Mouse (Mus musculus): ENCODE measurements around the gene Aunip. TPM values are rescaled to one million over a fixed set of nuclear protein-coding genes. Genes with fewer than 3 reads are reported as not detected.
A peak's percentile ranks its signal among the peaks of the same experiment; 100 is the strongest.
"Not testable (repeated sequence)": the region's sequence is repeated elsewhere in the genome, so short reads cannot be mapped to it uniquely, and the experiment has no call there.

Gene Aunip
- polyA plus RNA-seq, 1 experiment from 2014 or later, result 3.3 TPM

GRCm38 (mm10) chr4:134494780-134495545 is 15.8 kb upstream of the Aunip start:
- peak overlapping the region; percentile 11; the same call in 1 of the 2 replicates for H3K27ac ChIP-seq (ENCODE audit: low read depth, low read length)
- WGBS, result 73% methylated on average over 16 of the region's 16 CpGs
- H3K9ac ChIP-seq (ENCODE audit: low read length), result no peak overlapping the region
- H3K4me2 ChIP-seq (ENCODE audit: low read length), result no peak overlapping the region
- DNase-seq (ENCODE audit: low spot score), result no peak
- H3K36me3 ChIP-seq (ENCODE audit: control insufficient read depth, insufficient read depth, low read length), result no peaks in the 10 kb centered on the region
- peaks cover 2% of the 10 kb centered on the region; the same call in 1 of the 2 replicates for H3K4me1 ChIP-seq (ENCODE audit: control insufficient read depth, insufficient read depth, low read length)
- ATAC-seq, result no peak
- no peaks in the 10 kb centered on the region for H3K27me3 ChIP-seq (replicated peaks; ENCODE audit: control insufficient read depth, insufficient read depth, low read length)
- no peak overlapping the region for H3K4me3 ChIP-seq (ENCODE audit: low read depth, low read length)
- no peaks in the 10 kb centered on the region for H3K9me3 ChIP-seq (replicated peaks; ENCODE audit: control insufficient read depth, low read length)

DNA sequence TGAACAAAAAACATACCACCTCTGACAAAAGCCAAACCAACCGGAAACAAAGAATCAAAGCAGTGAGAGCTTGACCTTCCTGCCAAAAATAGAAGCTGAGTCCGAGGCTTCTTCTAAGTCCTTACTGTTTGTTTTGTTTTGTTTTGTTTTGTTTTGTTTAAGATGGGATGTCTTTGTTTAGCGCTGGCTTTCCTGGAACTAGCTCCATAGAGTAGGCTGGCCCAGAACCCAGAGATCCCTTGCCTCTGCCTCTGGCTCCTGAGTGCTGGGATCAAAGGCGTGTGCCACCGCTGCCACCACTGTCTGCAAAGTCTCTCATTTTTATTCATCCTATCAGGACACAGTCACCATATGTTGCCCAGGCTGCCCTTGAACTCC is 15.3 kb upstream of the Aunip start:
- Histone ChIP-seq H3K9ac (ENCODE audit: low read length) (no peak overlapping the region), H3K36me3 (ENCODE audit: control insufficient read depth, insufficient read depth, low read length) (no peaks in the 10 kb centered on the region), H3K4me2 (ENCODE audit: low read length) (no peak overlapping the region), H3K27ac (ENCODE audit: low read depth, low read length) (no peak overlapping the region), H3K9me3 (replicated peaks; ENCODE audit: control insufficient read depth, low read length) (no peaks in the 10 kb centered on the region), H3K4me3 (ENCODE audit: low read depth, low read length) (no peak overlapping the region), H3K4me1 (ENCODE audit: control insufficient read depth, insufficient read depth, low read length) (peaks cover 2% of the 10 kb centered on the region; the same call in 1 of the 2 replicates), H3K27me3 (replicated peaks; ENCODE audit: control insufficient read depth, insufficient read depth, low read length) (no peaks in the 10 kb centered on the region)
- WGBS, result 73% methylated on average over 5 of the region's 5 CpGs
- no peak for ATAC-seq
- DNase-seq (ENCODE audit: low spot score), result no peak

DNA sequence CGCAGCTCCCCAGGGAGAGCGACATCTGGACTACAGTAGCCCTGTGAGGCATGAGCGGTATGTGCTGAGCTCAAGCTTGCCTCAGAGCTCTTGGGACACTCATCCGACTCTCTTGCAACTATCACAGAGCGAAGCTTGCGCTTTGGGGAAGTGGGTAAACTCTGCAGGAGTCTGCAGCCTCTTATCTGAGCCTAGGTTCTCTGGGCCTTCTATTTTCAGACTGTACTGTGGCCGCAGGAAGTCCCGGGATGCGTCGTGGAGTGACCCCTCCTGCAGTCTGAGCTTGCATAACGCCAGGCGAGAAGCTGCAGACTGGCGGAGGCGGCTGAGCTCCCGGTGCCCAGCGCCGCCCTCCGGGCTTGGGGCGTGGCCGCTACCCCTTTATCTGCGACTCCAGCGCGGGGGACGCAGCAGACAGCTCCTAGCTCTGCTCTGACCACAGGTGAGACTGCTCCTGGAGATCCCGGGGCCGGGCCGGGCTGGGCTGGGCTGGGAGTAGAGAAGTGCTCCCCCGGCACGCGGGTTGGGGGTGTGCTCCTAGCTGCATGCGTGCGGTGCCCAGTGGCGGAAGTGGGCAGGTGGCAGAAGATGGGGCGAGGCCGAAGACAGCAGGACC is 14.1 kb upstream of the Aunip start, which contains the start of gene Paqr7:
TSS of gene Paqr7 (plus strand) at position 103 of the 616 bp plus-strand sequence.
- peak within 1 kb of the TSS; percentile 52 for H3K4me3 ChIP-seq (ENCODE audit: low read depth, low read length)
- no peaks in the 10 kb centered on the region for H3K36me3 ChIP-seq (ENCODE audit: control insufficient read depth, insufficient read depth, low read length)
- no peaks in the 10 kb centered on the region for H3K9me3 ChIP-seq (replicated peaks; ENCODE audit: control insufficient read depth, low read length)
- H3K4me1 ChIP-seq (ENCODE audit: control insufficient read depth, insufficient read depth, low read length), result peaks cover 2% of the 10 kb centered on the region; the same call in 1 of the 2 replicates
- peak within 1 kb of the TSS; percentile 75 for H3K9ac ChIP-seq (ENCODE audit: low read length)
- H3K27ac ChIP-seq (ENCODE audit: low read depth, low read length), result peak within 1 kb of the TSS; percentile 30; the same call in 1 of the 2 replicates
- peak within 1 kb of the TSS; percentile 97 for H3K4me2 ChIP-seq (ENCODE audit: low read length)
- DNase-seq (ENCODE audit: low spot score) (no peak), ATAC-seq (peak; percentile 80)
- WGBS, result 4% methylated on average over 35 of the region's 35 CpGs
- H3K27me3 ChIP-seq (replicated peaks; ENCODE audit: control insufficient read depth, insufficient read depth, low read length), result no peaks in the 10 kb centered on the region

- Histone ChIP-seq H3K9me3 (replicated peaks; ENCODE audit: control insufficient read depth, low read length) (no peaks in the 10 kb centered on the region), H3K27ac (ENCODE audit: low read depth, low read length) (peak overlapping the region; percentile 30; the same call in 1 of the 2 replicates), H3K9ac (ENCODE audit: low read length) (peak overlapping the region; percentile 75), H3K27me3 (replicated peaks; ENCODE audit: control insufficient read depth, insufficient read depth, low read length) (no peaks in the 10 kb centered on the region), H3K36me3 (ENCODE audit: control insufficient read depth, insufficient read depth, low read length) (no peaks in the 10 kb centered on the region), H3K4me3 (ENCODE audit: low read depth, low read length) (peak overlapping the region; percentile 52), H3K4me2 (ENCODE audit: low read length) (peak overlapping the region; percentile 97), H3K4me1 (ENCODE audit: control insufficient read depth, insufficient read depth, low read length) (peaks cover 2% of the 10 kb centered on the region; the same call in 1 of the 2 replicates)
- ATAC-seq (peak; percentile 50), DNase-seq (ENCODE audit: low spot score) (no peak)
- 12% methylated on average over 6 of the region's 6 CpGs for WGBS
These were observed 13.6 kb upstream of the Aunip start for GRCm38 (mm10) chr4:134497223-134497622.

DNA sequence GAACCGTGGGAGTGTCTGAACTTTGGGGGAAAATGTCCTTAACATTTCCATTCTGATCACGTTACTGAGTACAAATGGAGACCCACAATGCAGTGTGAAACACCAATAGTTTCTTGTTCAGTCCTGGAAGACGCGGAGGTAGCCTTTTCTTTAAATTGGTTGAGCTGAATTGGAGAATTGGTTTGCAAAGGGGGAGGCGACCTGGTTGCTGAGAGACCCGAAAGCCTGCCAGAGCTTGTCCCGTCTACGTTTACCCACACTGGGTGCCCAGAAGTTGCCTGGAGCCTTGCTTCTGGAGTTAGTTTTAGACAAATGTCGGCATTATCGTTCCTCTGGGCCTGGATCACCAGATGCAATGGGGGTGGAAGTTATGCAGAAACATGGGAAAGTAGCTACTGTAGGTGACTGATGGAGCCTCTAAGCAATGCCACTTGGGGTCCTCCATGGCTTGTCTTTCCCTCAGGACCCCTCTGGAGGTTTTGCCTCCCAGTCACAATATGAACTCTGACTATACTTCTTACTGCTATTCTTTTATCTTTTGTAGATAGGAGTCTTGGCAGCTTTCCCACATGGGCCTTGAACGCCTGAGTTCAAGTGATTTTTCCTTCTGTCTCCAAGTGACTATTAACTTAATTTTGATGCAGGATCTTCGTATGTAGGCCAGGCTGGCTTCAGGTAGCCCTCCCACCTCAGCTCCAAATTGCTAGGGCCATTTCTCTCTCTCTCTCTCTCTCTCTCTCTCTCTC is 12.6 kb upstream of the Aunip start:
- no peaks in the 10 kb centered on the region for H3K9me3 ChIP-seq (replicated peaks; ENCODE audit: control insufficient read depth, low read length)
- ATAC-seq (no peak), DNase-seq (ENCODE audit: low spot score) (no peak)
- no peaks in the 10 kb centered on the region for H3K27me3 ChIP-seq (replicated peaks; ENCODE audit: control insufficient read depth, insufficient read depth, low read length)
- H3K4me3 ChIP-seq (ENCODE audit: low read depth, low read length), result no peak overlapping the region
- no peak overlapping the region for H3K9ac ChIP-seq (ENCODE audit: low read length)
- H3K4me1 ChIP-seq (ENCODE audit: control insufficient read depth, insufficient read depth, low read length), result peaks cover 2% of the 10 kb centered on the region; the same call in 1 of the 2 replicates
- no peaks in the 10 kb centered on the region for H3K36me3 ChIP-seq (ENCODE audit: control insufficient read depth, insufficient read depth, low read length)
- no peak overlapping the region; the same call in 1 of the 2 replicates for H3K27ac ChIP-seq (ENCODE audit: low read depth, low read length)
- WGBS, result 51% methylated on average over 12 of the region's 12 CpGs
- peak overlapping the region; percentile 97 for H3K4me2 ChIP-seq (ENCODE audit: low read length)

DNA sequence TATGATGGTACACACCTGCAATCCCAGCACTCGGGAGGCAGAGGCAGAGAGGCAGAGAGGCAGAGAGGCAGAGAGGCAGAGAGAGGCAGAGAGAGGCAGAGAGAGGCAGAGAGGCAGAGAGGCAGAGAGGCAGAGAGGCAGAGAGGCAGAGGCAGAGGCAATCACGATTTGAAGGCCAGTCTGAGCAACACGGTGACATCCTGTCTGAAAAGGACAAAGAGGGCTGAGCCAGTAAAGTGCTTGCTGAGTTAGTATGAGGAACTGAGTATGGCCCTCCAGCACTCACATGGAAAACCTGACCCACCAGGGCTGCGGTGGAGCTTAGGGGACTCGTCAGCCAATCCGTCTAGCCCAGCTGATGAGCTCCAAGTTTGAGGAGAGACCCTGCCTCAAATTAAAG is 11.8 kb upstream of the Aunip start:
- not testable (repeated sequence) for DNase-seq (ENCODE audit: low spot score); H3K4me3 ChIP-seq (ENCODE audit: low read depth, low read length); H3K36me3 ChIP-seq (ENCODE audit: control insufficient read depth, insufficient read depth, low read length); H3K27me3 ChIP-seq (replicated peaks; ENCODE audit: control insufficient read depth, insufficient read depth, low read length); H3K9me3 ChIP-seq (replicated peaks; ENCODE audit: control insufficient read depth, low read length); H3K4me1 ChIP-seq (ENCODE audit: control insufficient read depth, insufficient read depth, low read length); H3K9ac ChIP-seq (ENCODE audit: low read length); H3K4me2 ChIP-seq (ENCODE audit: low read length); ATAC-seq; H3K27ac ChIP-seq (ENCODE audit: low read depth, low read length)
- 88% methylated on average over 6 of the region's 6 CpGs for WGBS

GRCm38 (mm10) chr4:134501095-134501494 is 9.7 kb upstream of the Aunip start:
- Histone ChIP-seq H3K4me1 (ENCODE audit: control insufficient read depth, insufficient read depth, low read length) (peaks cover 2% of the 10 kb centered on the region; the same call in 1 of the 2 replicates), H3K9me3 (replicated peaks; ENCODE audit: control insufficient read depth, low read length) (no peaks in the 10 kb centered on the region), H3K9ac (ENCODE audit: low read length) (no peak overlapping the region), H3K4me2 (ENCODE audit: low read length) (no peak overlapping the region), H3K36me3 (ENCODE audit: control insufficient read depth, insufficient read depth, low read length) (no peaks in the 10 kb centered on the region), H3K27ac (ENCODE audit: low read depth, low read length) (no peak overlapping the region), H3K27me3 (replicated peaks; ENCODE audit: control insufficient read depth, insufficient read depth, low read length) (no peaks in the 10 kb centered on the region), H3K4me3 (ENCODE audit: low read depth, low read length) (no peak overlapping the region)
- ATAC-seq (no peak), DNase-seq (ENCODE audit: low spot score) (no peak)
- WGBS, result 94% methylated on average over 6 of the region's 6 CpGs

DNA sequence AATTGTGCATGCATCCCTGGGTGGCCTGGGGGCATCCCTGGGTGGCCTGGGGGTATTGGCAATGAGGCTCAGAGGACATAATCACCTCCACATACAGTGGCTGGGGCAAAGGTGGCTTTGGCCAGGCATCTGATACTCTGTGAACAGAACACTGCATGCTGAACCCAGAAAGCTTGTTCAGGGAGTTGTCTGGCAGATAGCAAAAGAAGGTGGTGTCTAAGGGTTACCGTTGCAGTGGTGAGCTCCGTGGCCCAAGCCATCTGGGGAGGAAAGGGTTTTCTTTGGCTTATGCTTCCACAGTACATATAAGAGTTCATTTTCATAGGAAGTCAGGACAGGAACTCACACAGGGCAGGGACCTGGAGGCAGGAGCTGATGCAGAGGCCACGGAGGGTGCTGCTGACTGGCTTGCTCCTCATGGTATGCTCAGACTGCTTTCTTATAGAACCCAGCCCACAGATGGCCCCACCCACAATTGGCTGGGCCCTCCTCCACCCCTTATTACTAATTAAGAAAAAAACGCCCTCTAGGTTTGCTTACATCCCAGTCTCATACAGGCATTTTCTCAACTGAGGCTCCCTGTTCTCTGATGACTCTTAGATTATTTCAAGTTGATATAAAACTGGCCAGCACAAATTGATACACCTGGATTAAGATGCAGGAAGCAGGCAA is 7.0 kb upstream of the Aunip start:
- no peak for DNase-seq (ENCODE audit: low spot score)
- Histone ChIP-seq H3K36me3 (ENCODE audit: control insufficient read depth, insufficient read depth, low read length) (no peaks in the 10 kb centered on the region), H3K4me2 (ENCODE audit: low read length) (no peak overlapping the region), H3K27me3 (replicated peaks; ENCODE audit: control insufficient read depth, insufficient read depth, low read length) (no peaks in the 10 kb centered on the region), H3K4me3 (ENCODE audit: low read depth, low read length) (no peak overlapping the region), H3K27ac (ENCODE audit: low read depth, low read length) (no peak overlapping the region), H3K9me3 (replicated peaks; ENCODE audit: control insufficient read depth, low read length) (no peaks in the 10 kb centered on the region), H3K4me1 (ENCODE audit: control insufficient read depth, insufficient read depth, low read length) (no peaks in the 10 kb centered on the region), H3K9ac (ENCODE audit: low read length) (no peak overlapping the region)
- no peak for ATAC-seq
- WGBS, result 83% methylated on average over 4 of the region's 4 CpGs
